Mouse (Mus musculus) CH12.LX (cell line): ENCODE measurements at regions not wholly inside any gene's neighbourhood (a gene's known extent, or its start where the extent isn't known, plus 50 kb on each side); places are given as distances from the start of the nearest gene placed in this dataset.

Experiments used
- DNase-seq: peaks from one replicate; pipeline ENCODE4 v3.0.0-alpha.2; 2013; ENCODE audit errors: extremely low read depth
- H3K27ac ChIP-seq: 2 replicates; pipeline ENCODE4 v1.5.1; 2012; ENCODE audit warnings: low read depth, mild to moderate bottlenecking, control low read depth, moderate library complexity; ENCODE audit not compliant: insufficient read depth
- H3K27me3 ChIP-seq: replicated peaks from 2 replicates; pipeline ENCODE3; 2012; ENCODE audit warnings: inconsistent platforms
- H3K36me3 ChIP-seq, 2 experiments: replicated peaks in 1 of 2; 2 replicates each; pipeline versions ENCODE3 to v1.6.1; 2012; ENCODE audit warnings: inconsistent platforms in 1 of 2, low read length in 1 of 2, mild to moderate bottlenecking in 1 of 2, mixed read lengths in 1 of 2, moderate library complexity in 1 of 2; ENCODE audit not compliant: control insufficient read depth in 1 of 2, insufficient read depth in 1 of 2
- H3K4me1 ChIP-seq, 2 experiments: 2 replicates each; pipeline ENCODE4 v1.6.1; 2012; ENCODE audit warnings: inconsistent platforms in 1 of 2, moderate library complexity in 1 of 2; ENCODE audit not compliant: insufficient read depth in 2 of 2, control insufficient read depth in 1 of 2
- H3K4me2 ChIP-seq: 2 replicates; pipeline ENCODE4 v1.6.1; 2012; ENCODE audit warnings: low read depth, mild to moderate bottlenecking, control low read depth; ENCODE audit not compliant: poor library complexity, insufficient read depth, severe bottlenecking
- H3K4me3 ChIP-seq, 3 experiments: fragments of 150-350 bp in 1 of 3; sonication (generic) in 1 of 3; replicated peaks in 1 of 3; 2 replicates each; pipeline versions ENCODE3 to v1.5.1; 2011 to 2012; ENCODE audit warnings: low read depth in 2 of 3, low read length in 2 of 3, mild to moderate bottlenecking in 2 of 3, moderate library complexity in 2 of 3, control low read depth in 1 of 3, improper control_type of control experiment in 1 of 3, inconsistent platforms in 1 of 3, mixed read lengths in 1 of 3; ENCODE audit not compliant: poor library complexity in 1 of 3
- H3K79me2 ChIP-seq: replicated peaks from 2 replicates; pipeline ENCODE4 v1.6.1; 2012; ENCODE audit warnings: mild to moderate bottlenecking, moderate library complexity; ENCODE audit not compliant: control insufficient read depth, poor library complexity, insufficient read depth, severe bottlenecking; ENCODE audit errors: extremely low read depth
- H3K9ac ChIP-seq: 2 replicates; pipeline ENCODE4 v1.6.1; 2012; ENCODE audit warnings: low read depth, mild to moderate bottlenecking, control low read depth, moderate library complexity; ENCODE audit not compliant: insufficient read depth
- H3K9me3 ChIP-seq: replicated peaks from 2 replicates; pipeline ENCODE3; 2012; ENCODE audit warnings: low read length, inconsistent platforms, mixed read lengths
- CHD1 ChIP-seq: IDR thresholded peaks from 2 replicates; pipeline ENCODE4 v1.6.1; 2012; ENCODE audit warnings: low read depth, low read length, improper control_type of control experiment, inconsistent platforms
- CHD2 ChIP-seq: IDR thresholded peaks from 2 replicates; pipeline ENCODE4 v1.6.1; 2011; ENCODE audit warnings: low read length, improper control_type of control experiment
- CTCF ChIP-seq, 2 experiments: IDR thresholded peaks in 1 of 2; conservative IDR thresholded peaks in 1 of 2; 2 replicates each; pipeline ENCODE4 v1.5.1; 2011 to 2012; ENCODE audit warnings: low read depth in 2 of 2, low read length in 2 of 2, improper control_type of control experiment in 1 of 2, inconsistent platforms in 1 of 2, mild to moderate bottlenecking in 1 of 2, moderate library complexity in 1 of 2
- ELF1 ChIP-seq: IDR thresholded peaks from 2 replicates; pipeline ENCODE4 v1.6.1; 2014; ENCODE audit warnings: low read depth, mild to moderate bottlenecking, inconsistent platforms, low read length, improper control_type of control experiment
- EP300 ChIP-seq: IDR thresholded peaks from 2 replicates; pipeline ENCODE4 v1.6.1; 2011; ENCODE audit warnings: low read length, improper control_type of control experiment
- ETS1 ChIP-seq: conservative IDR thresholded peaks from 2 replicates; pipeline ENCODE4 v1.6.1; 2012; ENCODE audit warnings: low read depth, mild to moderate bottlenecking, inconsistent platforms, low read length, improper control_type of control experiment, moderate library complexity
- JUND ChIP-seq: conservative IDR thresholded peaks from 2 replicates; pipeline ENCODE4 v1.6.1; 2011; ENCODE audit warnings: low read depth, low read length, improper control_type of control experiment
- MAX ChIP-seq: IDR thresholded peaks from 2 replicates; pipeline ENCODE4 v1.6.1; 2011; ENCODE audit warnings: low read length, improper control_type of control experiment
- MXI1 ChIP-seq: IDR thresholded peaks from 2 replicates; pipeline ENCODE4 v1.6.1; 2011; ENCODE audit warnings: mild to moderate bottlenecking, low read depth, low read length, improper control_type of control experiment
- MYC ChIP-seq: IDR thresholded peaks from 2 replicates; pipeline ENCODE4 v1.6.1; 2011; ENCODE audit warnings: low read depth, mild to moderate bottlenecking, improper control_type of control experiment, low read length
- NRF1 ChIP-seq: IDR thresholded peaks from 2 replicates; pipeline ENCODE4 v1.6.1; 2014; ENCODE audit warnings: low read depth, mild to moderate bottlenecking, inconsistent platforms, low read length, improper control_type of control experiment, moderate library complexity
- PAX5 ChIP-seq: IDR thresholded peaks from 2 replicates; pipeline ENCODE4 v1.6.1; 2012; ENCODE audit warnings: low read length, inconsistent platforms, mixed read lengths
- RAD21 ChIP-seq: IDR thresholded peaks from 2 replicates; pipeline ENCODE4 v1.6.1; 2011; ENCODE audit warnings: low read depth, mild to moderate bottlenecking, low read length, improper control_type of control experiment, moderate library complexity
- SMC3 ChIP-seq: IDR thresholded peaks from 2 replicates; pipeline ENCODE4 v1.6.1; 2011; ENCODE audit warnings: low read depth, low read length, improper control_type of control experiment
- USF1 ChIP-seq: IDR thresholded peaks from 2 replicates; pipeline ENCODE4 v1.6.1; 2014; ENCODE audit warnings: low read depth, mild to moderate bottlenecking, inconsistent platforms, low read length, improper control_type of control experiment
- ZC3H11A ChIP-seq: IDR thresholded peaks from 2 replicates; pipeline ENCODE4 v1.6.1; 2012; ENCODE audit warnings: low read depth, mild to moderate bottlenecking, inconsistent platforms, low read length, improper control_type of control experiment
- ZKSCAN1 ChIP-seq: IDR thresholded peaks from 2 replicates; pipeline ENCODE4 v1.6.1; 2012; ENCODE audit warnings: low read depth, inconsistent platforms, low read length, improper control_type of control experiment, borderline replicate concordance
- dilution Hi-C: fragments of 300-500 bp; cut with MboI; formaldehyde crosslinking; loops from 2 replicates; pipeline ENCODE4 v1.14.3; 2020; ENCODE audit warnings: low sequenced_read_pairs; ENCODE audit not compliant: extremely low pct_unique_long_range_greater_than_20kb, extremely low pct_ligation_motif_present
- in situ Hi-C: fragments of 300-500 bp; cut with MboI; formaldehyde crosslinking; loops from 3 replicates; pipeline ENCODE4 v1.14.3; 2019; ENCODE audit warnings: low sequenced_read_pairs, low pct_ligation_motif_present, low pct_unique_long_range_greater_than_20kb, mixed read lengths

DNA sequence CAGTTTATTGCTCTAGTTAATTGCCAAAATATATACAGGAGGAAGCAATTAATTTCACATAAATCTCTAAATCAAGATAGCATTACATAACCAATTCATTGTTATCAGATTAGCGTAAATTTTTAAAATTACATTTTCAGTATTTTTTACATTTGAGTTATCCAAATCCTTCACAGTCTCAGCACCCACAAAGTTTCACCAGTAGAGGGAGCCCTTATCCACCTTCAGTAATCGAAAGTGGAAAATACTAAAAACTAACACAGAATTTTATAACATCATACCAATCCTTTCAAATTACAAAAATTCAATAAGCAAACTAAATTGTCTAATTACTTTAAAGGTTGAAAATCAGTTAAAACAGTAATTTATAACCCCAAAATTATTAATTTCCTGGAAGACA lies 375.7 kb downstream of the Vgll3 start:
- H3K27ac ChIP-seq = no peak overlapping the region
- H3K4me2 ChIP-seq = no peak overlapping the region
- peaks cover 22% of the 10 kb centered on the region for H3K9me3 ChIP-seq
- peak; percentile 2 for DNase-seq
- dilution Hi-C loops (no loop called here), in situ Hi-C loops (no loop called here)
- no peaks in the 10 kb centered on the region for H3K27me3 ChIP-seq
- H3K4me1 ChIP-seq = no peaks in the 10 kb centered on the region
- H3K4me3 ChIP-seq = no peak overlapping the region
- no peak for TF ChIP-seq MAX
- no peak for TF ChIP-seq CHD1
- peak; percentile 32; the same call in 1 of the 2 replicates for TF ChIP-seq SMC3
- TF ChIP-seq CTCF (conservative IDR thresholded peaks at IDR 0.05 in 1 of 2, IDR thresholded peaks at IDR 0.05 in 1 of 2; ENCODE audit: low read depth in 2 of 2, low read length in 2 of 2) = peak; percentile 11 to 52; a peak in 2 of 4 replicates
- peak; percentile 51 for TF ChIP-seq RAD21
- TF ChIP-seq ZKSCAN1 = no peak
- H3K9ac ChIP-seq = no peak overlapping the region
- H3K79me2 ChIP-seq = no peaks in the 10 kb centered on the region
- H3K36me3 ChIP-seq = no peaks in the 10 kb centered on the region

DNA sequence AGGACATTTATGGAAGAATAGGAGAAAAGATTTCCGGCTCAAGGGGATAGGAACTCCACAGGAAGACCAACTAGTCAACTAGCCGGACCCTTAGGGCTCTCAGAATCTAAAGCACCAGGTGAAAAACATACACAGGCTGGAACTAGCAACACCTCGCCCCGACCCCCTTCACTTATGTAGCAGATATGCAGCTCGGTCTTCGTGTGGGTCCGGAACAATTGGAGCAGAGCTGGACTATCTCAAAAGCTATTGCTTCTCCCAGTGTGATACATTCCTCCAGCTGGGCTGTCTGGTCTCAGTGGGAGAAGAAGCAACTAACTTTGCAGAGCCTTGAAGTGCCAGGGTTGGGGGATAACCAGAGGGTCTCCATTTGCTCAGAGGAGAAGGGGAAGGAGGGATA lies 386.3 kb downstream of the Vgll3 start:
- no peak overlapping the region for H3K27ac ChIP-seq

More for the DNA sequence above, 386.3 kb downstream of the Vgll3 start:
- dilution Hi-C loops (no loop called here), in situ Hi-C loops (no loop called here)
- Histone ChIP-seq H3K27me3 (no peaks in the 10 kb centered on the region), H3K9ac (no peak overlapping the region), H3K4me1 (no peaks in the 10 kb centered on the region), H3K79me2 (no peaks in the 10 kb centered on the region), H3K36me3 (no peaks in the 10 kb centered on the region), H3K4me2 (no peak overlapping the region), H3K4me3 (no peak overlapping the region), H3K9me3 (peaks cover 46% of the 10 kb centered on the region)
- no peak for TF ChIP-seq MXI1
- TF ChIP-seq EP300 = no peak
- TF ChIP-seq USF1 = no peak
- TF ChIP-seq PAX5 = no peak
- TF ChIP-seq MYC = no peak
- no peak for TF ChIP-seq RAD21
- TF ChIP-seq ZKSCAN1 = no peak
- no peak for TF ChIP-seq ZC3H11A
- TF ChIP-seq CHD2 = no peak
- TF ChIP-seq CHD1 = no peak
- no peak for TF ChIP-seq JUND
- no peak for TF ChIP-seq NRF1
- TF ChIP-seq MAX = no peak
- no peak for TF ChIP-seq SMC3
- no peak for TF ChIP-seq ELF1
- no peak for TF ChIP-seq ETS1
- DNase-seq = no peak
